Mouse (Mus musculus) limb, embryonic 10.5 days (tissue): ENCODE results near the gene Aox3. TPM values are rescaled to one million over a fixed set of nuclear protein-coding genes. Genes with fewer than 3 reads are reported as not detected.

Experiments
- DNase-seq: peaks from one replicate; pipeline ENCODE4 v3.0.0-alpha.2; 2017; ENCODE audit warnings: low spot score
- H3K27ac ChIP-seq: fragments of 300-500 bp; sonication (generic); 2 replicates; pipeline ENCODE4 v1.5.1; 2016; ENCODE audit warnings: mild to moderate bottlenecking
- H3K27me3 ChIP-seq: fragments of 300-500 bp; sonication (generic); 2 replicates; pipeline ENCODE4 v1.6.1; 2016; ENCODE audit warnings: low read depth, mild to moderate bottlenecking; ENCODE audit not compliant: poor library complexity, severe bottlenecking
- H3K36me3 ChIP-seq: fragments of 300-500 bp; sonication (generic); 2 replicates; pipeline ENCODE4 v1.6.1; 2016; ENCODE audit warnings: mild to moderate bottlenecking, moderate library complexity
- H3K4me1 ChIP-seq: fragments of 300-500 bp; sonication (generic); 2 replicates; pipeline ENCODE4 v1.6.1; 2016
- H3K4me3 ChIP-seq: fragments of 300-500 bp; sonication (generic); 2 replicates; pipeline ENCODE4 v1.5.1; 2016; ENCODE audit warnings: mild to moderate bottlenecking, moderate library complexity
- H3K9me3 ChIP-seq: fragments of 300-500 bp; sonication (generic); replicated peaks from 2 replicates; pipeline ENCODE4 v1.6.1; 2016; ENCODE audit warnings: mild to moderate bottlenecking
- WGBS: fragments of 180-500 bp; shearing (Covaris S2); methylation state at CpG from one replicate; pipeline ENCODE4 v1.1.7; 2016; 5-methylcytosine and 5-hydroxymethylcytosine counted together
- polyA plus RNA-seq: library from polyadenylated mRNA; unstranded; fragments of >200 nt; fragmentation: Nextera tagmentation; extraction: Ambion mirVana; gene quantifications from 2 replicates; pipeline ENCODE4 v1.2.1, GENCODE M21; 2016

The Aox3 gene
- polyA plus RNA-seq, 1 experiment from 2014 or later: 0.94 TPM

DNA sequence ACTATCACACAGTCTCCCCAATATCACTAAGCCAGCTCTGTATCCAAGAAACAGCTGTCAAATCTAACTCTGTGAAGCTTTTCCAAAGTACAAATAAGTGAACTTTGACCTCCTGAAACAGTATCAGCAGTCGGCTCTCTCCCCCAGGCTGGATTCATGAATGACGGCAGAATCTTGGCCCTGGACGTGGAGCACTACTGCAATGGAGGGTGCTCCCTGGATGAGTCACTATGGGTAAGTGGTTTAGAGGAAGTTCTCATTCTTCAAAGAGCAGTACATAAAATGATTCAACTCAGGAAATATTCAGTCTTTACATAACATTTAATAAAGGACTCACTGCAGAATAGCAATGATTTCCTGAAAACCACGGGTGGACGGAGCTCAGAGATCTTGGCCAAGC is 31.6 kb upstream of the Aox3 start:
- Histone ChIP-seq H3K36me3 (no peaks in the 10 kb centered on the region), H3K27me3 (no peaks in the 10 kb centered on the region), H3K4me1 (no peaks in the 10 kb centered on the region), H3K4me3 (no peak overlapping the region), H3K9me3 (no peaks in the 10 kb centered on the region), H3K27ac (no peak overlapping the region)
- 92% methylated on average over 5 of the region's 5 CpGs for WGBS
- DNase-seq: no peak

DNA sequence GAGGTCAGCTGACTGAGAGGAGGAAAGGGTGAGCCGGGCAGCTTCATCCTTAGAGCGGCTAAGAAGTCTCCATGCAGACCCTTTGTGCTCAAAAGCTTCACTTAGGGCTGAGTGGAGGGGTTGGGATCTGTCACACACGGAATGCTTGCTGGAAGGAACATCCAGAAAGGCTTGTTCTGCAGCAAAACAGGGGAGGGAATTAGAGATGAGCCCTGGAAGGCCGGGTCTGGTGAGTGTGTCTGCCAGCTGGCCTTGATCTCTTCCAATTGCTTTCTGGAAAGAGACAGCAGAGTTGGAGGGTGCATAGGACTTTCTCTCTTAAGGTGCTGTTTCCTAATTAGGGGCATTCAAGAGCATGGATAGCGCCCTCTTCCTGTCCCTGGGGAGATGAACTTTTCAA is 23.6 kb upstream of the Aox3 start:
- H3K27ac ChIP-seq: no peak overlapping the region
- H3K4me1 ChIP-seq: no peaks in the 10 kb centered on the region
- H3K27me3 ChIP-seq: no peaks in the 10 kb centered on the region
- no peak overlapping the region for H3K4me3 ChIP-seq
- H3K9me3 ChIP-seq: no peaks in the 10 kb centered on the region
- WGBS: 62% methylated on average over 5 of the region's 5 CpGs
- DNase-seq: no peak
- H3K36me3 ChIP-seq: no peaks in the 10 kb centered on the region

DNA sequence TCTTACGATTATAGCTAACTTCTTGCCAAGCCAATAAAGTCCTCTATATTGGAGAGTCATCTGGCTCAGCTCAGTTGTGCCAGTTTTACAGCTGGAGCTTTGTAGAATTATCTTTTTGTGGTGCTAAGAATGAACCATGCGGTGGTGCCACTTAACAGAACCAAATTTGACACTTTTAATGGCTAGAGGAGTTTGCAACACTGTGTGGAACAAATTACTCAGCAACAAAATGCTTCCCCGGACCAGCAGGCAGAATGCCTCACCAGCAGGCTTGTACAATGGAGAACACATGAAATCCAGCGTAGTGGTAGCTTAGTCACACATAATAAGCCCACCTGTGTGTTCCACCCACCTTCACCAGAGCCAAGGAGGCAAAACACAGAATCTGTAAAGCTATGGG is 22.7 kb upstream of the Aox3 start:
- H3K4me3 ChIP-seq: no peak overlapping the region
- DNase-seq: no peak
- 76% methylated on average over 4 of the region's 4 CpGs for WGBS
- H3K36me3 ChIP-seq: no peaks in the 10 kb centered on the region
- H3K4me1 ChIP-seq: no peaks in the 10 kb centered on the region
- no peaks in the 10 kb centered on the region for H3K27me3 ChIP-seq
- H3K27ac ChIP-seq: no peak overlapping the region
- no peaks in the 10 kb centered on the region for H3K9me3 ChIP-seq

DNA sequence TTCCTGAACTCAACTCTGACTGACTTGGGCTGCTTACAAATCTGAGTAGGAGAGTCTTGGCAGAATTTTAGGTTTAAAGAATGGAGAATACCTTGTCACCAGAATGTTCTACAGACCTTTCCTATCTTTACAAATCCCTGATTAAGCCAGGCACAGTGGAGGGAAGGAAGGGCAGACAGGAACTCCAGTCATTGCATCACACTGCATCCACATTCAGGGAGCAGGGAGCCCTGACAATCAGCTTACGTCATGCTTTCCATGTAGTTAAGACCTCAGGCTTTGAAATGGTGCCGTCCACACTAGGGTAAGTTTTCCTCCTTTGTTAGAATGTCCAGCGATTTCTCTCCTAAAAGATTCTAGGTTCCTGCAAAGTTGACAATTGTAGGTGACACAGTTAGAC is 21.7 kb upstream of the Aox3 start:
- no peak overlapping the region for H3K4me3 ChIP-seq
- no peaks in the 10 kb centered on the region for H3K27me3 ChIP-seq
- DNase-seq: no peak
- H3K4me1 ChIP-seq: no peaks in the 10 kb centered on the region
- WGBS: 88% methylated on average over 3 of the region's 3 CpGs
- no peak overlapping the region for H3K27ac ChIP-seq
- no peaks in the 10 kb centered on the region for H3K36me3 ChIP-seq
- H3K9me3 ChIP-seq: no peaks in the 10 kb centered on the region

DNA sequence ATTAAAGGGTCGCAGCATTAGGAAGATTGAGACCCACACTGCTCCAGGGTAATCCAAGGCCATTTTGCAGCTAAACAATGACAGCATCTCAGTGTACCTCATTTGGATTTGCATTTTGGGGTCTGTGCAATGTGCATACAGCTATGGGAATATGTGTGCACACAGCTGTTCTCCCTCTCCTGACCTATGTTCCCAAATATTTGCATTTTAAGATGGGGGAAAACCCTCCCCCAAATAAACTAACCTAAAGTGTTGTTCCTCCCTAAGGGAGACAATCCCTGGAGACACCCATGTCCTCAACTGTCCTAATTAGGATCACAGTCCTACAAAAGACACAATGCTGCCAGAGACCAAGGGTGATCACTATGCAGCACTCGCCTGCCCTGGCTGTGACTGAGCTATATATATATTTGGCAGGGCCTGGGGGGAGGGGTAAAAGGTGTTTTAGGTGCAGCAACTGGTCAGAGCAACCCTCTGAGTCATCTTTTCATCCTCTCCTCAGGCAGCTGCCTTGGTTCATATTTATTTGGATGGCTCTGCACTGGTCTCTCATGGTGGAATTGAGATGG is 20.9 kb upstream of the Aox3 start:
- H3K9me3 ChIP-seq: no peaks in the 10 kb centered on the region
- H3K4me3 ChIP-seq: no peak overlapping the region
- WGBS: 88% methylated on average over 2 of the region's 2 CpGs
- H3K27ac ChIP-seq: no peak overlapping the region
- no peak for DNase-seq
- no peaks in the 10 kb centered on the region for H3K36me3 ChIP-seq
- H3K4me1 ChIP-seq: no peaks in the 10 kb centered on the region
- H3K27me3 ChIP-seq: no peaks in the 10 kb centered on the region

DNA sequence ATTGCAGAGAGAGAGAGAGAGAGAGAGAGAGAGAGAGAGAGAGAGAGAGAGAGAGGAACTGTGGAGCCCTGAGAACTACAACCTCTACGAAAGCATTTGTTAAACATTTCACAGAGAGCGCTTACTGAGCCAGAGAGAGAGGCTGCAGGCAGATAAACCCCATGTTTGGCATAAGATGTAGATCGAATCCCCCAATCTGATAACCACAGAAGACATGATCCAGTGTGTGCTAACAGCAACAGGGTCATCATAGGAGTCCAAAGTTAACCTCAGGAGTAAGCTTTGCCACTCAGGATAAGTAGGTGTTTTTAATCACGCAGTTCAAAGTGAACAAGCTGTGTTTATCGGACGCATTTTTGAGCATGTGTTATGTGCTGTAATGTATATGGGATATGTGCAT is 15.6 kb upstream of the Aox3 start:
- H3K4me3 ChIP-seq: no peak overlapping the region
- WGBS: 90% methylated on average over 6 of the region's 6 CpGs
- no peak overlapping the region for H3K27ac ChIP-seq
- H3K9me3 ChIP-seq: no peaks in the 10 kb centered on the region
- DNase-seq: no peak
- H3K27me3 ChIP-seq: no peaks in the 10 kb centered on the region
- no peaks in the 10 kb centered on the region for H3K36me3 ChIP-seq
- H3K4me1 ChIP-seq: no peaks in the 10 kb centered on the region

DNA sequence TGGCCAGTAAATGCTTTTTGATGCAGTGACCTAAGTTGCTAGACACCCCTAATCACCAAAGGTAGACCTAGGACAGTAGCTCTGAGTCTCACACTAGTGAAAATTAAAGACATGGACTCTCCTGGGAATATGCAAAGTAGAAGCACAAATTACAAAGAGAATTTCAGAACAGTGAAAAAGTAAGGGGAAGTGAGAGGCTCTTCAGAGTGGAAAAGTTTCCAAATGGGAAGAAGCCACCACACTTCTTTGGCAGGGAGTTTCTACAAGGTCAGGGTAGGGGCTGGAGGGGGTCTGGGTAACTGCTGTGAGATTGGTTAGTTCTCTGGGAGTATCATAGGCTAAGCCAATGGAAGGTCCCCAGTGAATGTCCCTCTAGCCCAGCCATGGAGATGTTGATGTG is 13.8 kb upstream of the Aox3 start:
- no peak for DNase-seq
- Histone ChIP-seq H3K36me3 (no peaks in the 10 kb centered on the region), H3K4me3 (no peak overlapping the region), H3K27me3 (no peaks in the 10 kb centered on the region), H3K4me1 (no peaks in the 10 kb centered on the region), H3K27ac (no peak overlapping the region), H3K9me3 (no peaks in the 10 kb centered on the region)

DNA sequence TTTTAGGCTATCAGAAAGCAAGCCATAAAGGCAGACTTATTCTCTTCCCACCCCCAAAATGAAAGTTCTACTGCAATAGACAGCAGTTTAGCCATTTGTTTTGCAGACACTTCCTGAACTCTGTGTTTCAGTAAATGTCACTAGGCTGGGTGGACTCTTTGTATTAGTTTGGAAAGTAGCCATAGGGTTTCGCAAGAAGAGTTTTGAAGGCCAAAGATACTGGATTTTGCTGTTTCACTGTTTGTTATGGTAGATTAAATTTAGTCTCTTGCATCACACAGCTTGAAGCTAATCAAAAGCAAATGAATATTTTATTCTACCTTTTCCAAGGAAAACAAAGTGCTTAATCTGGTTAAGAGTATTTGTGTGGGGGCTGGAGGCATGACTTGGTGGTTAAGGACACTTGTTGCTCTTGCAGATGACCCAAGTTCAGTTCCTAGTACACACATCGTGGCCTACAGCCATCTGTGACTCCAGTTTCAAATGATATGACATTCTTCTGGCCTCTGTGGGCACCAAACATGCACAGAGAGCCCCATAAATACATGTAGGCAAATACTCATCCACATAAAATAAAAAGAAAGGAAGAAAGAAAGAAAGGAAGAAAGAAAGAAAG is 11.3 kb upstream of the Aox3 start:
- H3K9me3 ChIP-seq: no peaks in the 10 kb centered on the region
- DNase-seq: no peak
- H3K4me1 ChIP-seq: no peaks in the 10 kb centered on the region
- 83% methylated on average over 2 of the region's 2 CpGs for WGBS
- no peak overlapping the region for H3K27ac ChIP-seq
- H3K4me3 ChIP-seq: no peak overlapping the region
- H3K27me3 ChIP-seq: no peaks in the 10 kb centered on the region
- no peaks in the 10 kb centered on the region for H3K36me3 ChIP-seq

DNA sequence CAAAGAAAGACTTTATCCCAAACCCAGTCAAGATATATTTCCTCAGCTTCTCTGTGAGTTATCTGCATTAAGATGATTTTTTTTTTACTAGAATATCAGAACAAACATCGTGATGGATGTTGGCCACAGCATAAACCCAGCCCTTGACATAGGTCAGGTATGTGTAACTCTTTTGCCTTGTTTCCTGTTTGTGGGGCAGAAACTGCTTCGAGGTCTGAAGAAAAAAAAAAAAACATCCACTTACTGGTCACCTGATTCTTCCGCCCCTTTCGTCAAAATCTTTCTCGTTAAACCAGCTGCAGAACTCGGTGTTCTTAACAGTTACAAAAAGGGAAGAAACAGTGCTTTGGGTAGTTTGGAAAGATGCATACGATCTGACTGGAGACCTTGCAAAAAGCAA is 10.4 kb upstream of the Aox3 start:
- no peaks in the 10 kb centered on the region for H3K9me3 ChIP-seq
- H3K4me3 ChIP-seq: no peak overlapping the region
- no peak for DNase-seq
- WGBS: 82% methylated on average over 7 of the region's 7 CpGs
- no peaks in the 10 kb centered on the region for H3K4me1 ChIP-seq
- no peaks in the 10 kb centered on the region for H3K36me3 ChIP-seq
- H3K27me3 ChIP-seq: no peaks in the 10 kb centered on the region
- no peak overlapping the region for H3K27ac ChIP-seq

DNA sequence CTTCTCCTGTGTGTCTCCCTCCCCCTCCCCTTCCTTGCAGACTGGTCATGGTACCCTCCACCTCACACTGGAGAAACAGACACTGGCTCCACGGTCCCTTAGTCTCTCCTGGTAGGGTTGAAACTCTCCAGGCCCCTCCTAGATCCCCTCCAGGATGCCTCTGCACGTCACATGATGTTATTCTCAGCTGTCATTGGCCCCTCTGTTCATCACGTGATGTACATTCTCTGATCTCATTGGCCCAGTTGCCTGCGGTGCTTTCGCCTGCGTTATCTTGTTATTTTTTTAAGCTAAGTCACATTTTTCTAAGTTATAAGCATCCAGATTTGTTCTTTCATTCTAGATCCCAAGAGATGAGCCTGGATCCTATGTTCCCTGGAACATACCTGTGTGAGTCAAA is 7.2 kb upstream of the Aox3 start:
- Histone ChIP-seq H3K27me3 (no peaks in the 10 kb centered on the region), H3K4me3 (no peak overlapping the region), H3K4me1 (no peaks in the 10 kb centered on the region), H3K9me3 (no peaks in the 10 kb centered on the region), H3K36me3 (no peaks in the 10 kb centered on the region), H3K27ac (no peak overlapping the region)
- no peak for DNase-seq
- 89% methylated on average over 6 of the region's 6 CpGs for WGBS

DNA sequence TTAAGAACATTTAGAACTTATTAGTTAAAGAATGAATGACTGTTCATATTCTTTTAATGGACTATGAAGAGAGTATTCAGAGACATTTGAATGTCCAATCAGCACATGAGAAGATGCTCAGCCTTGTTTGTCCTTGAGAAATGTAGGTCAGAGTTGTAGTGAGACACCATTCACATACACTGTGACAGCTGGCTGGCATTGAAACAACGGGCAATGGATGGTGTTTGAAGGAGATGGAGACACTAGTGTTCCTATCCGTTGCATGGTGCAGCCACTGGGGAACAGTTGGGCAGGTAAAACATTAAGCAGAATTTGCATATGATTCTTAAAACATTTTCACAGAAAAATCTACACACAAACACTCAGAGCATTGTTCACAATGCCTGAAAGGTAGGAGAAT is 5.9 kb upstream of the Aox3 start:
- 93% methylated on average over 2 of the region's 2 CpGs for WGBS
- DNase-seq: no peak
- no peaks in the 10 kb centered on the region for H3K36me3 ChIP-seq
- no peaks in the 10 kb centered on the region for H3K27me3 ChIP-seq
- no peak overlapping the region for H3K27ac ChIP-seq
- H3K9me3 ChIP-seq: no peaks in the 10 kb centered on the region
- H3K4me1 ChIP-seq: no peaks in the 10 kb centered on the region
- no peak overlapping the region for H3K4me3 ChIP-seq

DNA sequence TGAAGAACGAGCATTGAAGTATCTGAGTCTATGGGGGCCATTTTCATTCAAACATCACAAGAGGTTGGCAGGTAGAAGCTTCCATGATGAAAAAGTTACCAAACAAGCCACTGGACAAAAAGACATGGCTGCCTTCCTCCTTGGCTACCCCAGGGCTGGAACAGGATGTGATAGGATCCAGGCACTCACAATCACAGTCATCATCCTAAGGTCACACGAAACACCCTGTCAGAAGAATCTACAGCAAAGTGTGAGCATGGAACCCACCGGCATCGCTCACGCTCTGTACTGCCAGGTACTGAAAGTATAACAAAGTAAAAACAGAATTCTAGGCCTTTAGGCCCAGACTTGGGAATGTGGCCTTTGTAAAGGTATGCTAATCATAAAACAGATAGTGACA is 2.7 kb upstream of the Aox3 start:
- Histone ChIP-seq H3K27ac (no peak overlapping the region), H3K4me3 (no peak overlapping the region), H3K4me1 (0 out of 2 replicates have a peak, but pooled peaks cover 4% of the 10 kb centered on the region), H3K9me3 (no peaks in the 10 kb centered on the region), H3K36me3 (no peaks in the 10 kb centered on the region), H3K27me3 (no peaks in the 10 kb centered on the region)
- 92% methylated on average over 5 of the region's 5 CpGs for WGBS
- no peak for DNase-seq

DNA sequence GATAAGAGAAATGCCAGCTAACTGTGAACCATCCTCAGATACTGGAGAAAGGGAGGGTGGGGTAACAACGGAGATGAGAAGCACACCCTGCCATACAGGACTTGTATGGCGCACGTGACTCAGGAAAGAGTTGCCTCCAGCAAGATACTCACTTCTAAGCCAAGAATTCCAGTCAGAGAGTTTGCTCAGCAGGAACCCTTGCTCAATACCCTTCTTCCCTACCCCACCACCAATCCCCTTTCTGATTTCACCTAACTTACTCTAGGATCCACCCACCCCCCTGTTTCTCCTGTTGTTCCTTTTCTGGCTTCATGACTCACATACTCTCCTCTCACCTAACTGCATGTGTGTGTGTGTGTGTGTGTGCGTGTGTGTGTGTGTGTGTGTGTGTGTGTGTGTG is 1.6 kb upstream of the Aox3 start:
- no peaks in the 10 kb centered on the region for H3K36me3 ChIP-seq
- WGBS: 86% methylated on average over 3 of the region's 4 CpGs
- 0 out of 2 replicates have a peak, but pooled peaks cover 4% of the 10 kb centered on the region for H3K4me1 ChIP-seq
- H3K27me3 ChIP-seq: no peaks in the 10 kb centered on the region
- no peak overlapping the region for H3K27ac ChIP-seq
- DNase-seq: no peak
- no peak overlapping the region for H3K4me3 ChIP-seq
- no peaks in the 10 kb centered on the region for H3K9me3 ChIP-seq

DNA sequence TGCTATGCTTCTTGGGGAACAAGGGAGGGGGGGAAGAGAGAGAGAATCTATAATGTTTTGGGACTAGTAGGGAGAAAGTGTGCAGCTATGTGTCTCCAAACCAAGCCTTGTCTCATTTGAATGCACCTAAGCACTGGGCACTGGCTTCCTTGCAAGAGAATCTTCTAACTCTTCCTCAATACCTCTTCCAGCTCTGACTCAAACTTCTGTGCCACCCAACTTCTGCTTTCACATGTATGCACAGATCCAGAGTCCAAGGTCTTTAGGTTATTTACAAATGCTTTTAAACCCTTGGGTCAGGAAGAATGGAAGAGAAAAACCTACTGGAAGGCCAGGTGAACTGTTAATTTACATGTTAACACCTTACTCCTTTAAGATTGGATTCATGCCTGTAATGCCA is 511 bp downstream of the Aox3 start:
- no peak for DNase-seq
- no peak overlapping the region for H3K27ac ChIP-seq
- H3K4me3 ChIP-seq: no peak overlapping the region
- H3K9me3 ChIP-seq: no peaks in the 10 kb centered on the region
- 0 out of 2 replicates have a peak, but pooled peaks cover 4% of the 10 kb centered on the region for H3K4me1 ChIP-seq
- no peaks in the 10 kb centered on the region for H3K36me3 ChIP-seq
- H3K27me3 ChIP-seq: no peaks in the 10 kb centered on the region
